Mouse (Mus musculus) heart, adult 2 months (tissue): Measurements from ENCODE around the gene 4930451I11Rik. TPM values are rescaled to one million over a fixed set of nuclear protein-coding genes. Genes with fewer than 3 reads are reported as not detected.

ENCODE experiments used
- DNase-seq, 2 experiments: peaks; one replicate each; pipeline ENCODE4 v3.0.0; 2021
- H3K27ac ChIP-seq: fragments of 200-600 bp; 2 replicates; pipeline ENCODE4 v1.8.1; 2022
- H3K27me3 ChIP-seq: fragments of 200-500 bp; 2 replicates; pipeline ENCODE4 v1.6.1; 2012; ENCODE audit warnings: mild to moderate bottlenecking, low read length, inconsistent platforms, mixed read lengths; ENCODE audit not compliant: control insufficient read depth, insufficient read depth
- H3K36me3 ChIP-seq: fragments of 200-500 bp; 2 replicates; pipeline ENCODE4 v1.6.1; 2012; ENCODE audit warnings: low read length, inconsistent platforms; ENCODE audit not compliant: control insufficient read depth, insufficient read depth
- H3K4me1 ChIP-seq: fragments of 200-500 bp; 2 replicates; pipeline ENCODE4 v1.6.1; 2011; ENCODE audit warnings: low read length; ENCODE audit not compliant: control insufficient read depth, insufficient read depth
- H3K4me3 ChIP-seq: fragments of 200-600 bp; 2 replicates; pipeline ENCODE4 v1.8.1; 2022
- H3K79me2 ChIP-seq: fragments of 200-500 bp; replicated peaks from 2 replicates; pipeline ENCODE4 v1.6.1; 2012; ENCODE audit warnings: mild to moderate bottlenecking, inconsistent platforms, low read length, moderate library complexity, mixed read lengths; ENCODE audit not compliant: control insufficient read depth, insufficient read depth
- H3K9ac ChIP-seq: fragments of 200-500 bp; 2 replicates; pipeline ENCODE4 v1.6.1; 2012; ENCODE audit warnings: low read depth, mild to moderate bottlenecking, control low read depth, inconsistent platforms, low read length, mixed read lengths
- CTCF ChIP-seq: fragments of 200-600 bp; IDR thresholded peaks from 2 replicates; pipeline ENCODE4 v1.8.1; 2022; ENCODE audit warnings: antibody characterized with exemption, mild to moderate bottlenecking, moderate library complexity
- EP300 ChIP-seq: fragments of 200-500 bp; IDR thresholded peaks from 2 replicates; pipeline ENCODE4 v1.6.1; 2011; ENCODE audit warnings: low read depth, low read length, control low read depth; ENCODE audit not compliant: insufficient read depth
- POLR2A ChIP-seq: fragments of 200-500 bp; IDR thresholded peaks from 2 replicates; pipeline ENCODE4 v1.6.1; 2011; ENCODE audit warnings: mild to moderate bottlenecking, low read depth, low read length, control low read depth; ENCODE audit not compliant: insufficient read depth
- WGBS: fragments of 180-500 bp; shearing (Covaris S2); methylation state at CpG from one replicate; pipeline ENCODE4 v1.1.7; 2018; 5-methylcytosine and 5-hydroxymethylcytosine counted together
- intact Hi-C: fragments of 180-260 bp; cut with DNase I; formaldehyde crosslinking; loops from one replicate; pipeline ENCODE4 v1.15.1; 2025
- polyA plus RNA-seq: library from polyadenylated mRNA; depleted of rRNA; stranded (reverse); fragments of >200 nt; gene quantifications from 2 replicates; pipeline ENCODE4 v1.2.3, GENCODE M21; 2012
- total RNA-seq, 2 experiments: library from RNA; stranded (reverse); gene quantifications; 2 replicates each; pipeline ENCODE4 v1.2.3; 2021

The 4930451I11Rik gene
- total and polyA plus RNA-seq, 3 experiments, result not detected

DNA sequence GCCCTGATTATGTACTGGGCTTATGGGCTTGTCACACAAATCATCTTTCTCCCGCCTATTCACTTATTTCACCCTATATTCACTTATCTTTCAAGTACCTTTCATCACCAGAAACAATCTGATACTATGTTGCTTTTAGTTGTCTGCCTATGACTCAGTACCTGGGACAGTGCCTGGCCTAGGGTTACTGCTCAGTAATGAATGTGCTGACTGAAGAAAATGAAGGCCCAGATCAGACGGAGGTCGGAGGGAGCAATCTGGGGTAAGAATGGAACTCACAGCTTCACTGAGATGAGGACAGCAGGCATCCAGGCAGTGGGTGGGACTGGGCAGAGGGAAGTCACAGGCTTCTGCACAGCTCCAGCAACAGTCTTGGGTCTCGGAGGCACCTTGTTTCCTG, 24.0 kb downstream of the 4930451I11Rik start:
- no peak for DNase-seq
- H3K9ac ChIP-seq, result no peak overlapping the region
- no peak overlapping the region for H3K4me3 ChIP-seq
- no peaks in the 10 kb centered on the region for H3K79me2 ChIP-seq
- peaks cover 1% of the 10 kb centered on the region; the same call in 1 of the 2 replicates for H3K4me1 ChIP-seq
- H3K27ac ChIP-seq, result no peak overlapping the region
- 50% methylated on average over 4 of the region's 4 CpGs for WGBS
- H3K27me3 ChIP-seq, result no peaks in the 10 kb centered on the region
- no peak for TF ChIP-seq POLR2A
- TF ChIP-seq CTCF, result no peak
- no peak for TF ChIP-seq EP300
- intact Hi-C loops, result no loop called here
- H3K36me3 ChIP-seq, result no peaks in the 10 kb centered on the region

DNA sequence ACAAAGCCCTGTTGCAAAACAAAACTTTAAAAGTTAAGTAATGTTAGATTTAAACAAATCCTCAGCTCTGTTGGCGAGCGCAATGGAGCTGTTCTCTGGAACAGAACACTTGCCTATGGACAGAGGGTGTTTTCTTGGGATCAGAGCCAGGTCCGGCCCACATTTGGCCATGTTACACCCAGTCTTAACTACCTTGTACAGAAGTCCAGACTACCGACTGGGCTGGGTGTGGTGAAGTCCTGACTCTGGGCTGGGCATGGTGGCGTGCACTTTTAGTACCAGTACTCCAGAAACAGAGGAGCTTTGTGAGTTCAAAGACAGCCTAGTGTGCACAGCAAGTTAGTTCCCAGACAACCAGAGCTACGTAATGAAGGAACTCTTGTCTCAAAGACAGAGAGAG, 24.5 kb downstream of the 4930451I11Rik start:
- no peak overlapping the region for H3K9ac ChIP-seq
- H3K27ac ChIP-seq, result no peak overlapping the region
- H3K36me3 ChIP-seq, result no peaks in the 10 kb centered on the region
- no peaks in the 10 kb centered on the region for H3K79me2 ChIP-seq
- DNase-seq, result no peak
- no peak overlapping the region for H3K4me3 ChIP-seq
- no peaks in the 10 kb centered on the region for H3K27me3 ChIP-seq
- 62% methylated on average over 6 of the region's 6 CpGs for WGBS
- intact Hi-C loops, result no loop called here
- TF ChIP-seq EP300 (no peak), CTCF (no peak), POLR2A (no peak)
- peaks cover 1% of the 10 kb centered on the region; the same call in 1 of the 2 replicates for H3K4me1 ChIP-seq

- TF ChIP-seq POLR2A, result no peak
- TF ChIP-seq CTCF, result no peak
- no peak for TF ChIP-seq EP300
- Histone ChIP-seq H3K4me1 (peaks cover 4% of the 10 kb centered on the region), H3K27me3 (no peaks in the 10 kb centered on the region), H3K9ac (no peak overlapping the region), H3K36me3 (no peaks in the 10 kb centered on the region), H3K27ac (no peak overlapping the region), H3K79me2 (no peaks in the 10 kb centered on the region), H3K4me3 (no peak overlapping the region)
- DNase-seq, result no peak
- intact Hi-C loops, result no loop called here
Observed at GRCm38 (mm10) chr7:126803751-126804150, 27.7 kb downstream of the 4930451I11Rik start.

DNA sequence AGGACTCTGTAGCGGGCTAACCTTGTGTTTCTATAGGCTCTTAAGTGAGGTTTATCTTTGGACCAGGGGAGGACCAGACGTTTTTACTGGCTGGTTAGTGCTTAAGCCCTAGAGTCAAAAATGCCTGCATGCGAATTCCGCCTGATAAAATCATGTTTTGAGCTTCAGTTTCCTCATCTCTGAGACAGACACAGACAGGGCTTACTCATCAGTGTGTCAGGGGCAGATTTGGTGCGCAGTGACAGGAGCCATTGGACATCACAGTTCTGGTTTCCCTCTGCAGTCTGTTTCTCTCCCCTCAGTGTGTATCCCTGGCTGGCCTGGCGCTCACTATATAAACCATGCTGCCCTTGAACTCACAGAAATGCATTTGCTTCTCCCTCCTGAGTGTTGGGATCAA, 28.3 kb downstream of the 4930451I11Rik start:
- Histone ChIP-seq H3K9ac (no peak overlapping the region), H3K4me3 (no peak overlapping the region), H3K27me3 (no peaks in the 10 kb centered on the region), H3K79me2 (no peaks in the 10 kb centered on the region), H3K4me1 (peaks cover 4% of the 10 kb centered on the region), H3K27ac (no peak overlapping the region), H3K36me3 (no peaks in the 10 kb centered on the region)
- no peak for TF ChIP-seq CTCF
- no peak for TF ChIP-seq EP300
- TF ChIP-seq POLR2A, result no peak
- no peak for DNase-seq
- intact Hi-C loops, result no loop called here
- 87% methylated on average over 6 of the region's 6 CpGs for WGBS

DNA sequence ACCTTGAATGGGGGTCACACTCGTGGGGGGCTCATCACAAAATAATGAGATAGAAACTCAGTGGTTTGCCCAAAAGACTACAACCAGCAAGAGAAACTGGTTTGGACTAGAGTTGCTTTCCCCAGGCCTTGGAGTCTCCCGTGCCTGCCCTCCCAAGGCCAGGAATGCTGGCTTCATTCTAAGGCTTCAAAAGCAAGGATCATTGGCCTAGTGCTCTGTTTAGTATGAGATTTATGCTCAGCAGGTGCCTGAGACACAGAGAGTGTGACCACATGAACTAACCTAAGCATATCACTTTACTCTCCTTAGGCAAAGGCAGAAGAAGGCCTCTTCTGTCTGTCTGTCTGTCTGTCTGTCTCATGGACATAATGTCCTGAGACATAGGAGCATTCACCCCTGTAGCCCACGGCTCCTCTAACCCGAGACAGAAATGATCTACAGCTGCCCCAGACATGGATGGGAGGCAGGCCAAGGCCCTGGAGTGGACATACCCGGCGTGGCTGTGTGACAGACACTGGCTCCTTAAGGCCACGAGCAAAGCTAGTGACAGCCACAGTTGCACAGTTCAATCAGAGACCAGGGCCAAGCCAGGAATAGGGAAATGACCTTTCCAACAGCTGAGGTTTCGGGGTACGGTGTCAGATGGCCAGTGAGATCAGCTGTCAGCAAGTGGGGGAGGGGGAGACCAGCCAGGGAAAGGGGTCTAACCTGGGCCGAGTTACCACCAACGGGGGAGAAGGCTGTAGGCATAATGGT, 29.1 kb downstream of the 4930451I11Rik start:
- H3K4me1 ChIP-seq, result peaks cover 4% of the 10 kb centered on the region
- TF ChIP-seq POLR2A (no peak), CTCF (no peak), EP300 (no peak)
- no peaks in the 10 kb centered on the region for H3K79me2 ChIP-seq
- no peak overlapping the region for H3K9ac ChIP-seq
- no peaks in the 10 kb centered on the region for H3K27me3 ChIP-seq
- H3K4me3 ChIP-seq, result no peak overlapping the region
- H3K27ac ChIP-seq, result no peak overlapping the region
- WGBS, result 80% methylated on average over 11 of the region's 11 CpGs
- intact Hi-C loops, result no loop called here
- no peak for DNase-seq
- no peaks in the 10 kb centered on the region for H3K36me3 ChIP-seq

DNA sequence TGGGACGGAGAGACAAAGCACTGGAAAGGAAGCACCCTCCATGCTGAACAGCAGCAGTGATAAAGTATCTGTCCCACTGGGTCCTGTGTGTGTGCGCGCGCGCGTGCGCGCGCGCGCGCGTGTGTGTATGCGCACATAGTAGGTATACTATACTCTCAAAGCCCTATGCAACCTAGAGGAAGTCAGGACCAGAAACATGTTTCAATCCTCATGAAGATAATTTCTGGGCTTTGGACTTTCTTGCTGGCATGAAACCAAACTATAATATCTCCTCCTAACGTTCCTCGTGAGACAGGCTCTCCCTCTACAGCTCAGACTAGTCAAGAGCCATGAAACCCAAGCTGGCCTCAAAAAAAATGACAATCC, 30.4 kb downstream of the 4930451I11Rik start:
- DNase-seq, result no peak
- H3K4me3 ChIP-seq, result no peak overlapping the region
- no peak for TF ChIP-seq CTCF
- no peak for TF ChIP-seq EP300
- TF ChIP-seq POLR2A, result no peak
- no peaks in the 10 kb centered on the region for H3K79me2 ChIP-seq
- H3K27ac ChIP-seq, result peak overlapping the region; percentile 100
- peaks cover 7% of the 10 kb centered on the region for H3K36me3 ChIP-seq
- intact Hi-C loops, result no loop called here
- no peak overlapping the region for H3K9ac ChIP-seq
- H3K27me3 ChIP-seq, result no peaks in the 10 kb centered on the region
- WGBS, result 90% methylated on average over 16 of the region's 16 CpGs
- peaks cover 5% of the 10 kb centered on the region for H3K4me1 ChIP-seq
